Mouse (Mus musculus) spleen, adult 10 weeks (tissue): ENCODE results near the gene Fam71e1. TPM values are rescaled to one million over a fixed set of nuclear protein-coding genes. Genes with fewer than 3 reads are reported as not detected.

Experiments used
- polyA plus RNA-seq: library from polyadenylated mRNA; stranded (reverse); fragments of 350-450 nt; fragmentation: Illumina TruSeq; extraction: RNeasy Lipid Tissue Mini Kit (QIAGEN cat#74804); gene quantifications from one replicate; pipeline ENCODE4 v1.2.3, GENCODE M21; 2015; ENCODE audit warnings: low replicate concordance; ENCODE audit not compliant: insufficient read depth

Fam71e1 gene
- 1.3 TPM for polyA plus RNA-seq

DNA sequence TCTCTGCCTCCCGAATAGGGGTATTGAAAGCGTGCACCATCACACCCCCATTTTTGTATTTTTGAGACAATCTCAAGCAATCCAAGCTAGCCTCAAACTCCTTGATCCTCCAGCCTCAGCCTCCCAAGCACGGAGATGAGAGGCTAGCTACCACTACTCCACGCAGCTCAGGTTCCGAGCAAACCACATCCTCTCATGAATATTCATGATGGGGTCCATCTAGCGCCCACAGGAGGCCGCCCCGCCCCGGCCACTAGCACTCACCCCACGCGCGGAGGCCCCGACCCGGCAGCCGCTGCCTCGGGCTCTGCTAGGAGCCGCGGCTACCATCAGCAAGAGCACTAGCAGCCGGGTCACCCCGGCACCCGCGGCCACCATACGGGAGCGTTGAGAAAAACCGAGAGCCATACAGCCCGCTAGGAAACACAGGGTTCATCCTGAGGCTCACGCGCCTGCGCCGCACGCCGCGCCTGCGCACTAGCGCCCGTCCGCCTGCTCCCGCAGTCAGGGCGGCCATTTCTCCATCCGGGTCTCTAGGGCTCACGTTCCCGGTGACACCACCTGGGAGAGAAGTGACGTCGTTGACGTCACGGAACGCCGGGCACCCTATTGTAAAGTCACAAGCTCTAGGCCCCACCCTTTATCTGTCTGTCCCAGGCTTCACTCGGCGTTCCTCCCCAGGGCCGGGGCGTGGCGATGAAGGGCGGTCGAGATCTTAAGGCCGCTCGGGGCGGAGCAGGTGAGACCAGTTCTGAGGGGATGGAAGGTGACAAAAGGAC is at the start of gene Fam71e1, which contains the start of gene Emc10:
Gene Fam71e1 (plus strand): TSS at position 590 of the 779 bp plus-strand sequence.
Gene Emc10 (minus strand): TSS at position 538 of the 779 bp plus-strand sequence.

DNA sequence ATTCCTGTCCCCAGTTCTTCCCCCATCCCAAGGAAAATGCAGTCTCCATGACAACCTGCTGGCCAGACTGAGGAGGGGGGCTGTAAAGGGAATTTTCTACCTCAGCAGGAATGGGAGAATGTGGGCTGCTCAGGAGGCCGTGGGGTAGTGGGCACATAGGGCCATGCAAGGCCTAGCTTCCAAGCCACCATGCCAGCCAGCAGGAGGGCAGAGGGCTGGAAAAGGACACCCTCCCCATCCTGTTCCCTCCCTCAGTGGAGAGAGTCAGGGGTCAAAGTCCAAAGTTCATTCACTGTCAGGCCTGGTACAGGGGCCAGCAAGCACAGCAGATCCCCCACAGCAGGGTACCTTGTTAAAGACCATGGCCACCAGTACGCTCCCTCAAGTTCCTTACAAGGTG is 31.3 kb upstream of the Fam71e1 start, which contains the start of gene Aspdh:
Gene Aspdh (plus strand): TSS at position 281 of the 400 bp plus-strand sequence.

DNA sequence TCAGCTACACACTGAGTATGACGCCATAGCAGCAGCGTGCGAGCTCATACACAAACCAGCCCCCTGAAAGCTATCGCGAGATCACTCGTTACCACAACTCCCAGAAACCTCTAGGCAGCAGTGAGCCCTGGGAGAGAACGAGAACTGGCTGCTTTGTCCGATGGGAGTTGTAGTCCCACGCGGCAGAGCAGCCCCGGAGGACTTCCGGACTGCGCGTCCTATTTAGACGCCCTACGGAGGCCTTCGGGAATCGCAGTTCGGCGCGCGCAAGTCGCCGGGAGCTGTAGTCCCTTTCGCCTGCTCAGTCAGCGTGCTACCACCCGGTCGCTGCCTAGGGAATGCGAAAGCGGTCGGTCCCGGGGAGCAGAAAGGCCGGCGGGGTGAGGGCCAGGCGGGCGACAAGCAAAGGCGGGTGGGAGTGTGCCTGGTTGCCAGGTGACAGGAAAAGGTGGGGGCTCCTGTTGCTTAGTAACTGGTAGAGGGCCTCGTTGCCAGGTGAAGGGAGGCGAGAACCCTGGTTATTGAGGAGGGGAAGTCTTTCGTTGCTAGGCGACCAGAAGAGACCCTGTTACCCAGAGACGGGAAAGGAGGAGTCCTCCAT is 28.5 kb upstream of the Fam71e1 start, which contains the start of gene Josd2:
Gene Josd2 (plus strand): TSS at position 170 of the 601 bp plus-strand sequence.

DNA sequence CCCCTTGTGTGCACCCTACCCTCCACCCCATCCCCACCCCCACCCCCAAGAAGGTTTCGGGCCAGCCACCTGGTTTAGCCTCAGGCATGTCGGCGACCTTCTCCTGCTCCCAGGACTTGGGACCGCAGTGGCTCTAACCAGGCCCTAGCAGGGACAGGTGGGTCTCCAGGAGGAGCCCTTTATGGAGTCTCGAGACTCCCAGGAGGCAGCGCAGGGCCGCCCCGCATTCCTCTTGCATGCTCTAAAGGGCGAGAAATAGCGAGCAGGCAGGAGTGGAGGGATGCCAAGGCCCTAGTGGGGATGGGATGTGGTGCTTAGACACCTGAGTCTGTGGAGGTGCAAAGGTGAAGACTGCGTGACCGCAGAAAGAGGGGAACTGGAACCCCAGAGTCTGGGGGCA is 28.1 kb downstream of the Fam71e1 start, which contains the start of gene Mybpc2:
Gene Mybpc2 (minus strand): TSS at position 155 of the 400 bp plus-strand sequence.

DNA sequence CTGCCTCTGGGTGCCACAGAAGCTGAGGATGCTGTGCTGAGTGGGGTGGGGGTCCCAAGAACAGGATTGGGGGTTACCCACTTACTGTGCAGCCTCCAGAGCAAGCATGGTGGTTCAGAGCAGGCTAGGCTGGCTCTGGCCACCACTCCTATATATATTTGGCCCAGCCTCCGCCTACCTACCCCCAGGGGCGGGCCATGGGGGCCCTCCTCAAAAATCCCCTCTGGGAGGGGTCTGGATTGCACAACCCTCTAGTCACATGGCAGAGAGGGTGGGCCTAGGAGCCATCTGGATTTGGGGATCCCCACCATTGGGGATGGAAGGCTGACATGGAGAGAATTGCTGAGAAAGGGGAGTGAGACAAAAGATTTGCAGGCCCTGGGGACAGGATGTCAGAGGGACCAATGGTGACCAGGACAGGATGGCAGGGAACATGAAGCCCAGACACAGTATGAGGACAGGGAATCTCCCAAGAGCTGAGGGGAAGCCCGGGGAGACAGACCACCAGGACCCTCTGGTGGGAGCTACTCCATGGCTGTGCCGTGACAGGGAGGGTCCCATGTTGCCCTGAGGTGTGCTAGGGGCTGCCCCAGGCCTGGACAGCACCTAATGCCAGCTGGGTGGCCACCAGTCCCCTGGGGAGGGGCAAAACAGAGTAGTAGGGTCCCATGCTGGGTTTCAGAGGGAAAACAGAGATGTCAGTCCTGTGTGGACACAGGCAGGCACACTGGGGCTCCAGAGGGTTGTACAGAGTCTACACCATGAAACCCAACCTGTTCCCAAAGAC is 35.8 kb downstream of the Fam71e1 start, which contains the start of gene Spib:
Gene Spib (minus strand): TSS at position 126 of the 787 bp plus-strand sequence.

DNA sequence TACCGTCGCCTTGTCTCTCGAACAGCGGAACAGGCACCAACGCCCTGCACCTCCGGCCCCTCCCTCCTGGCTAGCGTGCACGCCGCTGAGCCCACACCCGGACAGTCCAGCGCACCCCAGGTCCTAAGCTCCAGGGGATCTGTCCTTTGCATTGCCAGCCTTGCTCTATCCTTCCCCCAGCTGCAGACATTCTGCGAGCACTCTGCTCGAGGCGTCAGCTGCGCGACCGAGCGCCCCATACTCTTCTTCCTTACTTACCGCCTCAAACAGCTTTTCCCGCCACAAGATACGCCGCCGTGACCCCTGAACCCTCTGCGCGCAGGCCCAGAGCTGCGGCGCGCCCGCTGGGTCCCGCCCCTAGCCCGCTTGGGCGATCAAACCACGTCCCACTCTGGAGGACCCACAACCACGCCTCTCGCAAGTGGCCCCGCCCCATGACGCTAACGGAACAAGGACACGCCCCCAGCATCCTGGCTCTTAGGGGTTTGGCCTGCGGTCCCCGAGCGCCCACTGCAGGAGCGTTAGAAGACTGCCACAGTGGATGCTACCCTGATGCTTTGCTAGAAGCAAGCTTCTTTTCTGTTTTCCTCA is 52.2 kb downstream of the Fam71e1 start, which contains the start of gene Pold1:
Gene Pold1 (minus strand): TSS at position 353 of the 591 bp plus-strand sequence.

Other genes with a start within 250 kb of the Fam71e1 start
- gene 1700028J19Rik, start 249.9 kb upstream of the Fam71e1 start, polyA plus RNA-seq: 0.84 TPM
- 112 TPM for gene 2410002F23Rik, start 249.9 kb upstream of the Fam71e1 start, polyA plus RNA-seq
- gene Acp4, start 239.2 kb upstream of the Fam71e1 start, polyA plus RNA-seq: not detected
- gene Gm15517, start 235.1 kb upstream of the Fam71e1 start, polyA plus RNA-seq: not detected
- gene Clec11a, start 189.7 kb upstream of the Fam71e1 start, polyA plus RNA-seq: 2.6 TPM
- gene Shank1, start 186.3 kb upstream of the Fam71e1 start, polyA plus RNA-seq: 1.8 TPM
- gene Syt3, start 112.5 kb upstream of the Fam71e1 start, polyA plus RNA-seq: 0.28 TPM
- gene 1700008O03Rik, start 110.8 kb upstream of the Fam71e1 start, polyA plus RNA-seq: not detected
- gene Lrrc4b, start 67.6 kb upstream of the Fam71e1 start, polyA plus RNA-seq: not detected
- gene Aspdh, start 31.2 kb upstream of the Fam71e1 start, polyA plus RNA-seq: not detected
- gene Josd2, start 28.6 kb upstream of the Fam71e1 start, polyA plus RNA-seq: 22.8 TPM
- gene Emc10, start 52 bp upstream of the Fam71e1 start, polyA plus RNA-seq: 16.3 TPM
- 0.95 TPM for gene Mybpc2, start 28.1 kb downstream of the Fam71e1 start, polyA plus RNA-seq
- gene Spib, start 35.5 kb downstream of the Fam71e1 start, polyA plus RNA-seq: 234 TPM
- gene Pold1, start 52.3 kb downstream of the Fam71e1 start, polyA plus RNA-seq: 14.2 TPM
- gene Nr1h2, start 57.4 kb downstream of the Fam71e1 start, polyA plus RNA-seq: 31.8 TPM
- 205 TPM for gene Napsa, start 75.8 kb downstream of the Fam71e1 start, polyA plus RNA-seq
- gene Kcnc3, start 94.1 kb downstream of the Fam71e1 start, polyA plus RNA-seq: 1.2 TPM
- gene Myh14, start 174.3 kb downstream of the Fam71e1 start, polyA plus RNA-seq: not detected
- gene Izumo2, start 212.2 kb downstream of the Fam71e1 start, polyA plus RNA-seq: not detected